Mouse (Mus musculus) frontal cortex, adult (tissue): Measurements from ENCODE around the gene Fam102b.

Experiments used
- ATAC-seq: cut with Nextera tagmentation; 2 replicates; pipeline ENCODE4 v1.9.2; 2017; ENCODE audit warnings: mild to moderate bottlenecking, moderate library complexity, mixed read lengths; ENCODE audit not compliant: low TSS enrichment

Gene Fam102b

DNA sequence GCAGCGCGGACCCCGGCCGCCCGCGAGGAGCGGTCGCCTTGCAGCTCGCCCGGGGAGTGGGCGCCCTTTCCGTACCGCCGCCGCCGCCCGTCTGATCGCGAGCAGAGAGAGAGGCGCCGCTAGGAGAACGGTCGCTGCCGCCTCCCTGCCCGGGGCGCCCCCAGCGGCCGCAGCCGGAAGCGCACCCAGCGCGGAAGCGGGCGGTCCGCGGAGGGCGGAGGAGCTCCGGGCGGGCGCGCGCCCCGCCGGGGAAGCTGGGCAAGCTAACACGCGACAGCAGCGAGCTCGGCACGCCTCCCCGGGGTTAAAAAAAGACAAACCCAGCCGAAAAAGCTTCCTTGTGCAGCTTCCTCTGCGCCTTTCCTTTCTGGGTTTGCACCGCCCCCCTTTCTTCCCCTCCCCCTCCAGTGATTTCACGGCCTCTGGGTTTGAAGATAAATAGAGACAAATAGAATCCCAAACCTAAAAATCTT, at the start of gene Fam102b:
Gene Fam102b (minus strand): TSS at position 93 of the 473 bp plus-strand sequence.
- ATAC-seq: peak; percentile 77

DNA sequence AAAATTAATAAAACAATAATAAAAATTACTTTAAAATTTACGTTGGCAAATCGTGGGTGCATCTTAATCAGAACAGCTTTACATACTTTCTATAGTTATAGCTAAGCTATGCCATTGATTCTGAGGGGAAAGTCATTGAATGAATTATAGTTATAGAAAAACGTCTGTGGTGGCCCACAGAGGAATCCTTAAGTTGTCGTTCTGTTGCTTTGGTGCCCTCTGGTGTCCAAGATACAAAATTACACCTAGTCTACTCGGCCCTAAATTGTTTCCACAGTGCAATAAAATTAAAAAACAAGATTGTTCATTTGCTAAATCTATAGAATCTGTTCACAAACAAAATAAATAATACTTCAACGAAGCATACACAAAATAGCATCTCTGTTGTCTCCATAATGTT, 35.6 kb upstream of the Fam102b start:
- ATAC-seq: 0 out of 2 replicates have a peak, but pooled peaks have one; percentile 62

GRCm38 (mm10) chr3:109062391-109062790, 35.0 kb upstream of the Fam102b start:
- no peak for ATAC-seq

GRCm38 (mm10) chr3:109059903-109060302, 32.5 kb upstream of the Fam102b start:
- ATAC-seq: peak; percentile 92

DNA sequence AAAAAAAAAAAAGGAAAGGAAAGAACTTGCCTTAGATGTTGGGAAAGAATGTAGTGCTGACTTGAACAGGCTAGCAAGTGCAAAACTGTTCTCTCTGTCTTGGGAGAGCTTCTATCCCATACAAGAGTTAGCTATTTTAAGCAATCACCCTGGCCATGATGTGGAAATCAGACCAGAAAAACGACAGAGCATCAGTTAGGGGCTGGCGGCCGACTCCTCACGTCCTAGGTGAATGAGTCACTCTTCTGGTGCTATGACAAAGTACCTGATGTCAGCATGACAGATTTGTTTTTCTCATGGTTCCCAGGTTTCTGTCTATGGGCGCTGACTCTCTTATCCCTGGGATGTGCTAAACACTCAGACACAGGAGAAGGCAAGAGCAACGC, 24.5 kb upstream of the Fam102b start:
- ATAC-seq: no peak

DNA sequence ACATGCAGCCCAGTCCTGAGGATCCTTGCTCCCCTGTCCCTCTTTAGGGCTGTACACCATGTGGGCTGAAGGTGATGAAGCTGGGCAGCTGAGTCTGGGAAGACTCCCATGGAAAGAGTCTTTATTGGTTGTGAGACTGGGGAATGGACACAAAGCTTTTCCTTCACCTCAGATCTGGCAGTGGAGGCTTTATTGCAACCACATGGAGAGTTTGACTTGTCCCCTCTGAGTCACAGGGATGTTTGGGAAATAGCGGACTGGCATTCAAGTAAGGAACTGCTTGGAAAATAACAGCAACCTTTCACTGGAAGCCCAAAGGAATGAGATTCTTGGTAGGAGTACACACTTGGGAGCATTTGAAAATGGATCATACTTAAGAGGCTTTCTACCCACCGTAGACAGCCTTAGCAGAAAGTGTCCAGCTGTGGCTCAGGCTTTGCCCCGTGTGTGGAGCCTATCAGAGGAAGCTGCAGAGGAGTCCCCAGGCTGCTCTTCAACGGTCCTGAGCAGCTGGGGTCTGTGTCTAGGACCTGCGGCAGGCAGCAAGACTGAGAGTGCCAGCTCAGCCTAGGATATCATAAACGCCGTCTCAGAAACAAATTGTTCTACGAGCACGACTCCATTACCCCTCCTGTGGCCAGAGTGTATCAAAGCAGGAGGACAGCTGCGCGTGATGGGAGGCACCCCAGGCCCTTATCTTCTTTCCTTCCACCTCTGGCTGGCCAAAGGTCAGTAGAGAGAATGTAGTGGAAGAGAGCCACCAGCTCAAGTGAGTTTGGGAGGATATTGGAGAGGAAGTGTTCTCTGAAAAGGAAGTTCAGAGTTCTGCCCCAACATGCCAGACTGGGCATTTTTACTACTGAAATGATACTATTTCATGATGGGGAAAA, 23.9 kb upstream of the Fam102b start:
- ATAC-seq: no peak

- ATAC-seq: no peak
Observed at GRCm38 (mm10) chr3:109047707-109048283, 20.4 kb upstream of the Fam102b start.

GRCm38 (mm10) chr3:109046428-109046827, 19.0 kb upstream of the Fam102b start:
- no peak for ATAC-seq

GRCm38 (mm10) chr3:109043395-109043794, 16.0 kb upstream of the Fam102b start:
- no peak for ATAC-seq

- no peak for ATAC-seq
Observed at GRCm38 (mm10) chr3:109040908-109041307, 13.5 kb upstream of the Fam102b start.

DNA sequence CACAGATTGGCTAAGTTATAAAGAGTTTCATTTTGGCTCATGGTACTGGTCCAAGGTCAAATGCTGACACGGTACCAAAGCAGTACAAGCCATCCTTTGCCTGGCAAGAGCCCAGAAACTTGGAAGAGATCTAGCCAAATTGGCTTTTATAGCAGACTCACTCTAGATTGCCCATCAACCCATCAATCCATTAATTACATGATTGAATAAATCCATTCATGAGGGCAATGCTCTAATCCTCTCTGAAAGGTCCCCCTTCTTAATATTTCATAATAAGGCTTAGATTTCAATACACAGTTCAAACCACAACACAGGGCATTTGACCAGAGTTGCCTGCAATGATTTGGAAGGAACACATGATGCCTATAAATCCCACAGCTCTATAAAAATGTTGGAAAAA, 7.0 kb upstream of the Fam102b start:
- no peak for ATAC-seq

GRCm38 (mm10) chr3:109032306-109032705, 4.9 kb upstream of the Fam102b start:
- no peak for ATAC-seq

DNA sequence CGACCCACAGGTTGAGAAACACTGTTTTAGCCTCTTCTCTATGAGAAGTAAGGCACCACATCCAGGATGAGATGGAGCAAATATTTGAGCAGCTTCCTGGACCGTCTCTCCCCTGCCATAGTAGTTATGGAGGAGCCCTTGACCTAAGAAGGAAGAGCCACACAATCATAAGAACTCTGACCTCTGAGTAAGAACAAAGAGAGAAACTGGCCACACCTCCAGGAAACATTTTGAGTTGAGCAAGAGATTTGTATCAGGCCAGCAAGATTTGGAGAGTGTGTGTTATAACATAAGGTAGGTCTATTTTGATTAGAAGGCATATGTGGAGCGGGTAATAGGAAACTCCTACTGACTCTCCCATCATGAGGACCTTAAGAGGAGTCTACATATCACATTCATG, 4.2 kb upstream of the Fam102b start:
- no peak for ATAC-seq

GRCm38 (mm10) chr3:109030817-109031216, 3.4 kb upstream of the Fam102b start:
- no peak for ATAC-seq

DNA sequence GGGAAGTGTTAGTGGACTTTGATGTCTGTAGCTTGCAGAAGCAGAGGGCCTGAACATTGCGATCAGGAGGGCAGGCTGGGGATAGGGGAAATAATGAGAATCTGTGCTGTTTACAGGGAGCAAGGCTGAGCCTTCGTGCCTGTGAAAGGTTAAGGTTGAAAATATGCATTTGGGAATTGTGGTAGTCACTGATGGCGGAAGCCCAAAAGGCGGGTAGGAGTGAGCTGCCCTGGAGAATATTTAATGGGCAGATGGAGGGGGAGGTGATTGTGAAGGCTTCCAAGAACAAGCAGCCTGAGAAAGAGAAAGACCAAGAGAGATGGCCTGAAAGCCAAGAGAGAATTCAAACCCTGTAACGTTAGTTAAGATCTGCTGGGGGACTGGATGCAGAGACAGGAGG, 2.3 kb upstream of the Fam102b start:
- no peak for ATAC-seq

GRCm38 (mm10) chr3:109026991-109027470, 376 bp downstream of the Fam102b start:
- peak; percentile 46 for ATAC-seq

GRCm38 (mm10) chr3:109026462-109026990, 881 bp downstream of the Fam102b start:
- ATAC-seq: 0 out of 2 replicates have a peak, but pooled peaks have one; percentile 14

DNA sequence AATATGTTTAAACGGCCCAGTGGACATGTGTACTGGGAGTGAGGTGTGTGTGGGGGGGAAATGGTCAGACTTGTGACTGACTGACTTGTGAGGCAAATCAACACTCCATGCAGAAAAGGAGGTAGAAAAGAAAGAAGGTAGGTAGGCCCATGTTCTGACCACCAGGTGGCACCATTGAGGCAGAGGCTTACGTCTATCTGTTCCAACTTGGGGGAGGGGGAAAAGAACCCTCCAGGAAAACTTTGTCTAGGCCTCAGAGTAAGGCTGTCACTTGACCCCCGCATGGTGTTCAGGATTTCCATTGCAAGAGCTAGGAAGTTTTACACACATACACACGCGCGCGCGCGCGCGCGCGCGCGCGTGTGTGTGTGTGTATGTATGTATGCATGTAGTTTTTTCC, 1.8 kb downstream of the Fam102b start:
- peak; percentile 68 for ATAC-seq

GRCm38 (mm10) chr3:109023066-109023465, 4.3 kb downstream of the Fam102b start:
- ATAC-seq: no peak

DNA sequence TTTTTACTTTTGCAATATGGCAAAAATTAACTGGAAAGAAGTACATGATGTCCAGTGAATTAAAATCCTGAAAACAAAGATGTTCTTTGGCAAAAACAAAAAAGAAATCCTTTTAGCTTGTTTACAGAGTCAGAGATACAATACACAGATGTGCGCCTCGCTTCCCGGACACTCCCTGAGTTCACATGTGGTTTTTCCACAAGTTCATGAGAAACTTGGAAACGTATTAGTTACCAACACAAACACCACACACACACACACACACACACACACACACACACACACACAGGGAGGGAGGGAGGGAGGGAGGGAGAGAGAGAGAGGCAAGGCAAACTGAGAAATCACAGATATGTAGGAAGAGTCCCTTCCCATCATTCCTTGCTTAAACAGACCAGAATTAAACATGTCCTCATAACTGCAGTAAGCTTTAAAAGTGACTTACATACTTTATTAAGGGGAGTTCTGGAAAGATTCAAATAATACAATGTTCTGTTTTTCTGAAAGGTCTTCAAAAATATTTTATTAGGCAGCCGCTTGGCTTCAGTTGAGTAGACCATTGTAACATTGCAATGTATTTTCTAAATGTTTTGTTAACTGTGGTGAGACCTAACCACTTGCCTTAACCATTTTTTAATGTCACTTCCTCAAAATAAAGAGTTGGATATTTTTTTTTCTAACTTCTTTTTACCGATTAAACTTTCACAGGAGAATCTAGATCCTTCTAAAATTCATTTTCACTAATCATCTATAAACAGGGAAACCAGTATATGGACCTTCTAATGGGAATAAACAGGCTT, 5.5 kb downstream of the Fam102b start:
- no peak for ATAC-seq

- ATAC-seq: no peak
Observed at GRCm38 (mm10) chr3:109018336-109018735, 9.1 kb downstream of the Fam102b start.

- no peak for ATAC-seq
Observed at GRCm38 (mm10) chr3:109012595-109012994, 14.8 kb downstream of the Fam102b start.
